ENCODE assay signal across 11 mouse cellular contexts in genomic region chr4:97193176-97193575, GRCm38 (mm10). TPM values are rescaled to one million over a fixed set of nuclear protein-coding genes. Genes with fewer than 3 reads are reported as not detected.
DNase-seq lines count a peak whose midpoint lies in the region; ATAC-seq and TF ChIP-seq lines count a peak whose summit lies in the region.
"Had no signal": no experiment of that assay in that cellular context is flagged by ENCODE, and none has a peak within 500 bp of the region (broad histone marks: within the 10 kb centered on the region; RNA-seq: fewer than 3 reads in every experiment).

No protein-coding gene starts in this region.

- no peak overlapping the region for H3K4me2 ChIP-seq in limb, embryonic 14.5 days (replicated peaks; ENCODE audit: low read depth, low read length, severe bottlenecking)
- no peak overlapping the region for H3K4me2 ChIP-seq in embryonic facial prominence, embryonic 15.5 days (replicated peaks)
- no peak overlapping the region for H3K4me2 ChIP-seq in hindbrain, embryonic 16.5 days (ENCODE audit: low read length)
- H3K4me2 ChIP-seq in midbrain, embryonic 15.5 days = no peak overlapping the region
- H3K4me2 ChIP-seq in liver, postnatal 0 days (ENCODE audit: low read depth, low read length) = no peak overlapping the region

- WGBS in limb, embryonic 14.5 days = 46% methylated on average over 4 of the region's 4 CpGs
- 78% methylated on average over 4 of the region's 4 CpGs for WGBS in limb, embryonic 10.5 days
- 31% methylated on average over 4 of the region's 4 CpGs for WGBS in embryonic facial prominence, embryonic 15.5 days
- 15% methylated on average over 4 of the region's 4 CpGs for WGBS in hindbrain, embryonic 16.5 days
- 23% methylated on average over 4 of the region's 4 CpGs for WGBS in midbrain, embryonic 15.5 days
- WGBS in liver, postnatal 0 days (ENCODE audit: insufficient replicate concordance) = 72% methylated on average over 4 of the region's 4 CpGs

- DNase-seq in limb, embryonic 14.5 days (ENCODE audit: low spot score) = peak; percentile 48
- no peak for DNase-seq in limb, embryonic 10.5 days (ENCODE audit: low spot score)
- DNase-seq in spleen, postnatal 14 days (ENCODE audit: low spot score in 2 of 2) = no peak
- DNase-seq in gastrocnemius, adult 18-20 months (ENCODE audit: low spot score) = no peak
- no peak for DNase-seq in liver, postnatal 0 days
- DNase-seq: cerebellum, adult 11-12 months; heart, adult 11 months had no signal

- no peaks in the 10 kb centered on the region for H3K27me3 ChIP-seq in limb, embryonic 14.5 days (ENCODE audit: control insufficient read depth, insufficient read depth, low read length)
- H3K27me3 ChIP-seq in limb, embryonic 10.5 days (ENCODE audit: low read depth, poor library complexity, severe bottlenecking) = no peaks in the 10 kb centered on the region
- no peaks in the 10 kb centered on the region for H3K27me3 ChIP-seq in embryonic facial prominence, embryonic 15.5 days
- H3K27me3 ChIP-seq in hindbrain, embryonic 16.5 days (replicated peaks; ENCODE audit: control insufficient read depth, insufficient read depth, low read length) = no peaks in the 10 kb centered on the region
- no peaks in the 10 kb centered on the region for H3K27me3 ChIP-seq in midbrain, embryonic 15.5 days (replicated peaks)
- no peaks in the 10 kb centered on the region for H3K27me3 ChIP-seq in liver, postnatal 0 days (ENCODE audit: insufficient read depth, low read length)

- no peak overlapping the region for H3K27ac ChIP-seq in limb, embryonic 14.5 days (replicated peaks; ENCODE audit: low read depth, low read length)
- H3K27ac ChIP-seq in limb, embryonic 10.5 days = no peak overlapping the region
- H3K27ac ChIP-seq in embryonic facial prominence, embryonic 15.5 days (replicated peaks) = no peak overlapping the region
- no peak overlapping the region for H3K27ac ChIP-seq in hindbrain, embryonic 16.5 days (ENCODE audit: low read depth, low read length)
- no peak overlapping the region for H3K27ac ChIP-seq in midbrain, embryonic 15.5 days
- no peak overlapping the region for H3K27ac ChIP-seq in liver, postnatal 0 days (ENCODE audit: low read depth)

- no peak overlapping the region for H3K4me3 ChIP-seq in limb, embryonic 14.5 days (replicated peaks; ENCODE audit: low read length)
- no peak overlapping the region for H3K4me3 ChIP-seq in limb, embryonic 10.5 days
- no peak overlapping the region for H3K4me3 ChIP-seq in embryonic facial prominence, embryonic 15.5 days (replicated peaks)
- no peak overlapping the region for H3K4me3 ChIP-seq in hindbrain, embryonic 16.5 days (ENCODE audit: low read length)
- H3K4me3 ChIP-seq in midbrain, embryonic 15.5 days = no peak overlapping the region
- no peak overlapping the region for H3K4me3 ChIP-seq in liver, postnatal 0 days (ENCODE audit: low read depth, low read length)

- no peaks in the 10 kb centered on the region for H3K36me3 ChIP-seq in limb, embryonic 14.5 days (ENCODE audit: control insufficient read depth, insufficient read depth, low read length)
- H3K36me3 ChIP-seq in limb, embryonic 10.5 days = no peaks in the 10 kb centered on the region
- H3K36me3 ChIP-seq in embryonic facial prominence, embryonic 15.5 days = no peaks in the 10 kb centered on the region
- no peaks in the 10 kb centered on the region for H3K36me3 ChIP-seq in hindbrain, embryonic 16.5 days (ENCODE audit: control insufficient read depth, insufficient read depth, low read length)
- no peaks in the 10 kb centered on the region for H3K36me3 ChIP-seq in midbrain, embryonic 15.5 days (replicated peaks)
- no peaks in the 10 kb centered on the region for H3K36me3 ChIP-seq in liver, postnatal 0 days (replicated peaks; ENCODE audit: insufficient read depth, low read length)

- TF ChIP-seq CTCF in liver, postnatal 0 days (IDR thresholded peaks at IDR 0.05; ENCODE audit: low read depth) = no peak

- no peaks in the 10 kb centered on the region for H3K9me3 ChIP-seq in limb, embryonic 14.5 days (ENCODE audit: control insufficient read depth, low read length)
- no peaks in the 10 kb centered on the region for H3K9me3 ChIP-seq in limb, embryonic 10.5 days (replicated peaks)
- H3K9me3 ChIP-seq in embryonic facial prominence, embryonic 15.5 days (replicated peaks) = no peaks in the 10 kb centered on the region
- H3K9me3 ChIP-seq in hindbrain, embryonic 16.5 days (ENCODE audit: control insufficient read depth, low read length) = no peaks in the 10 kb centered on the region
- no peaks in the 10 kb centered on the region for H3K9me3 ChIP-seq in midbrain, embryonic 15.5 days
- no peaks in the 10 kb centered on the region for H3K9me3 ChIP-seq in liver, postnatal 0 days (ENCODE audit: low read length)

- no peak overlapping the region for H3K9ac ChIP-seq in limb, embryonic 14.5 days (ENCODE audit: low read depth, low read length, severe bottlenecking)
- no peak overlapping the region for H3K9ac ChIP-seq in embryonic facial prominence, embryonic 15.5 days
- H3K9ac ChIP-seq in hindbrain, embryonic 16.5 days (ENCODE audit: low read depth, low read length) = no peak overlapping the region
- H3K9ac ChIP-seq in midbrain, embryonic 15.5 days = no peak overlapping the region
- H3K9ac ChIP-seq in liver, postnatal 0 days (replicated peaks) = no peak overlapping the region

- TF ChIP-seq EP300 in liver, postnatal 0 days (IDR thresholded peaks at IDR 0.05; ENCODE audit: low read depth) = no peak

- ATAC-seq in limb, embryonic 14.5 days (ENCODE audit: low FRiP score, low read depth) = no peak
- peak; percentile 24; the same call in 1 of the 2 replicates for ATAC-seq in embryonic facial prominence, embryonic 15.5 days (ENCODE audit: insufficient number of reproducible peaks, low FRiP score, low TSS enrichment, low read depth)
- ATAC-seq in hindbrain, embryonic 16.5 days = peak; percentile 85
- ATAC-seq in midbrain, embryonic 15.5 days (replicated peaks) = 0 out of 2 replicates have a peak, but pooled peaks have one; percentile 27
- no peak for ATAC-seq in liver, postnatal 0 days

- H3K4me1 ChIP-seq in limb, embryonic 14.5 days (ENCODE audit: control insufficient read depth, insufficient read depth, low read length) = no peaks in the 10 kb centered on the region
- no peaks in the 10 kb centered on the region for H3K4me1 ChIP-seq in limb, embryonic 10.5 days
- H3K4me1 ChIP-seq in embryonic facial prominence, embryonic 15.5 days = no peaks in the 10 kb centered on the region
- H3K4me1 ChIP-seq in hindbrain, embryonic 16.5 days (ENCODE audit: control insufficient read depth, insufficient read depth, low read depth, low read length) = no peaks in the 10 kb centered on the region
- H3K4me1 ChIP-seq in midbrain, embryonic 15.5 days = no peaks in the 10 kb centered on the region
- no peaks in the 10 kb centered on the region for H3K4me1 ChIP-seq in liver, postnatal 0 days (ENCODE audit: insufficient read depth)

- no peak for TF ChIP-seq POLR2A in limb, embryonic 14.5 days (IDR thresholded peaks at IDR 0.05; ENCODE audit: borderline replicate concordance, extremely low read depth, insufficient read depth, insufficient read length)

RNA-seq across cellular contexts. Expression of gene Gm10192, which starts 10.2 kb away (rescaled TPM):
- not detected in 2 replicates for polyA plus RNA-seq in limb, embryonic 14.5 days (2012; rRNA removed)
- polyA plus RNA-seq in limb, embryonic 14.5 days (2014; fragmentation: Nextera tagmentation; extraction: Ambion mirVana) = not detected in 2 replicates
- not detected in 2 replicates for polyA plus RNA-seq in limb, embryonic 10.5 days (2016; fragmentation: Nextera tagmentation; extraction: Ambion mirVana)
- polyA plus RNA-seq in embryonic facial prominence, embryonic 15.5 days (2015; fragmentation: Nextera tagmentation; extraction: Ambion mirVana) = not detected in 2 replicates
- polyA plus RNA-seq in hindbrain, embryonic 16.5 days (2015; fragmentation: Nextera tagmentation; extraction: Ambion mirVana) = not detected in 2 replicates
- not detected in 2 replicates for polyA plus RNA-seq in midbrain, embryonic 15.5 days (2015; fragmentation: Nextera tagmentation; extraction: Ambion mirVana)
- not detected for total RNA-seq in gastrocnemius, adult 18-20 months (2021)
- polyA plus RNA-seq in liver, postnatal 0 days (2015; fragmentation: Nextera tagmentation; extraction: Ambion mirVana) = not detected in 2 replicates
- polyA plus RNA-seq: testis, adult 2 months had no signal

Comparison
In these comparisons a context has a peak if more than half of its experiments do, and no peak if none do; other contexts are left out.
1. ATAC-seq: peak in embryonic facial prominence, embryonic 15.5 days (single experiment), hindbrain, embryonic 16.5 days (single experiment) and midbrain, embryonic 15.5 days (single experiment); none in limb, embryonic 14.5 days (single experiment) and liver, postnatal 0 days (single experiment).